Mouse (Mus musculus): Measurements from ENCODE around the gene Magi1. TPM values are rescaled to one million over a fixed set of nuclear protein-coding genes. Genes with fewer than 3 reads are reported as not detected.

Magi1 gene
- polyA plus RNA-seq, 2 experiments from 2014 or later, result 6.4 TPM; not detected in 1

- no peak for ATAC-seq
Measured at GRCm38 (mm10) chr6:93873536-93873935, 410.2 kb downstream of the Magi1 start.

GRCm38 (mm10) chr6:93871516-93871915 lies 412.2 kb downstream of the Magi1 start:
- ATAC-seq, result no peak

GRCm38 (mm10) chr6:93870023-93870422 lies 413.7 kb downstream of the Magi1 start:
- no peak for ATAC-seq

- ATAC-seq, result no peak
Measured at GRCm38 (mm10) chr6:93862263-93862662, 421.5 kb downstream of the Magi1 start.

GRCm38 (mm10) chr6:93856783-93857182 lies 426.9 kb downstream of the Magi1 start:
- no peak for ATAC-seq

- peak; percentile 28 for ATAC-seq
Measured at GRCm38 (mm10) chr6:93855806-93856641, 427.7 kb downstream of the Magi1 start.

GRCm38 (mm10) chr6:93848942-93849790 lies 434.6 kb downstream of the Magi1 start:
- no peak for ATAC-seq

- no peak for ATAC-seq
Measured at GRCm38 (mm10) chr6:93845498-93845897, 438.2 kb downstream of the Magi1 start.

GRCm38 (mm10) chr6:93845080-93845479 lies 438.6 kb downstream of the Magi1 start:
- no peak for ATAC-seq

- no peak for ATAC-seq
Measured at GRCm38 (mm10) chr6:93844576-93844975, 439.1 kb downstream of the Magi1 start.

- ATAC-seq, result no peak
Measured at GRCm38 (mm10) chr6:93838398-93838797, 445.3 kb downstream of the Magi1 start.

- no peak for ATAC-seq
Measured at GRCm38 (mm10) chr6:93836585-93836984, 447.1 kb downstream of the Magi1 start.

- no peak for ATAC-seq
Measured at GRCm38 (mm10) chr6:93835211-93835610, 448.5 kb downstream of the Magi1 start.

GRCm38 (mm10) chr6:93828262-93828661 lies 455.5 kb downstream of the Magi1 start:
- ATAC-seq, result no peak

GRCm38 (mm10) chr6:93826875-93827274 lies 456.8 kb downstream of the Magi1 start:
- ATAC-seq, result no peak

GRCm38 (mm10) chr6:93822221-93822897 lies 461.4 kb downstream of the Magi1 start:
- no peak for ATAC-seq

GRCm38 (mm10) chr6:93821512-93821911 lies 462.2 kb downstream of the Magi1 start:
- no peak for ATAC-seq

- no peak for ATAC-seq
Measured at GRCm38 (mm10) chr6:93819888-93820287, 463.8 kb downstream of the Magi1 start.

- ATAC-seq, result no peak
Measured at GRCm38 (mm10) chr6:93819282-93819681, 464.4 kb downstream of the Magi1 start.

GRCm38 (mm10) chr6:93818494-93818893 lies 465.2 kb downstream of the Magi1 start:
- no peak for ATAC-seq

- ATAC-seq, result no peak
Measured at GRCm38 (mm10) chr6:93805407-93805936, 478.2 kb downstream of the Magi1 start.

GRCm38 (mm10) chr6:93802390-93802789 lies 481.3 kb downstream of the Magi1 start:
- ATAC-seq, result no peak

- no peak for ATAC-seq
Measured at GRCm38 (mm10) chr6:93800465-93800864, 483.3 kb downstream of the Magi1 start.

All from activated CD4-positive, CD25-positive, alpha-beta regulatory T cell, adult 4 months (primary cell).